Mouse (Mus musculus) heart, postnatal 0 days (tissue): ENCODE results near the gene Stac2. TPM values are rescaled to one million over a fixed set of nuclear protein-coding genes. Genes with fewer than 3 reads are reported as not detected.

Experiments used
- ATAC-seq: fragments of 200-750 bp; cut with Nextera tagmentation; 2 replicates; pipeline ENCODE4 v1.8.0; 2017; ENCODE audit warnings: low read depth, moderate number of reproducible peaks, moderate library complexity; ENCODE audit not compliant: insufficient read depth
- DNase-seq: peaks from one replicate; pipeline ENCODE4 v3.0.0-alpha.2; 2016; ENCODE audit warnings: low spot score
- H3K27ac ChIP-seq: fragments of 300-500 bp; sonication (generic); 2 replicates; pipeline ENCODE4 v1.5.1; 2014; ENCODE audit warnings: low read depth, mild to moderate bottlenecking
- H3K27me3 ChIP-seq: fragments of 300-500 bp; sonication (generic); 2 replicates; pipeline ENCODE4 v1.6.1; 2014; ENCODE audit warnings: low read length, mixed read lengths; ENCODE audit not compliant: control insufficient read depth, insufficient read depth
- H3K36me3 ChIP-seq: fragments of 300-500 bp; sonication (generic); replicated peaks from 2 replicates; pipeline ENCODE4 v1.6.1; 2014; ENCODE audit warnings: low read length, mixed read lengths; ENCODE audit not compliant: control insufficient read depth, insufficient read depth
- H3K4me1 ChIP-seq: fragments of 300-500 bp; sonication (generic); 2 replicates; pipeline ENCODE4 v1.6.1; 2014; ENCODE audit warnings: antibody characterized with exemption; ENCODE audit not compliant: control insufficient read depth, insufficient read depth
- H3K4me2 ChIP-seq: fragments of 300-500 bp; sonication (generic); 2 replicates; pipeline ENCODE4 v1.6.1; 2014; ENCODE audit warnings: low read depth, mild to moderate bottlenecking, low read length, moderate library complexity
- H3K4me3 ChIP-seq: fragments of 300-500 bp; sonication (generic); 2 replicates; pipeline ENCODE4 v1.5.1; 2014; ENCODE audit warnings: low read depth, low read length
- H3K9ac ChIP-seq: fragments of 300-500 bp; sonication (generic); replicated peaks from 2 replicates; pipeline ENCODE4 v1.6.1; 2014; ENCODE audit warnings: low read depth, low read length, mixed read lengths
- H3K9me3 ChIP-seq: fragments of 300-500 bp; sonication (generic); replicated peaks from 2 replicates; pipeline ENCODE4 v1.6.1; 2016; ENCODE audit warnings: low read length; ENCODE audit not compliant: control insufficient read depth
- CTCF ChIP-seq: IDR thresholded peaks from 2 replicates; pipeline ENCODE4 v1.5.1; 2016; ENCODE audit warnings: antibody characterized with exemption, control low read depth, low read depth
- EP300 ChIP-seq: IDR thresholded peaks from 2 replicates; pipeline ENCODE4 v1.6.1; 2016; ENCODE audit warnings: antibody characterized with exemption, low read depth
- WGBS: fragments of 180-500 bp; shearing (Covaris S2); extraction: QIAGEN DNeasy Blood & Tissue Kit; methylation state at CpG from one replicate; pipeline ENCODE4 v1.1.7; 2014; 5-methylcytosine and 5-hydroxymethylcytosine counted together
- polyA plus RNA-seq: library from polyadenylated mRNA; unstranded; fragments of >200 nt; fragmentation: Nextera tagmentation; extraction: Ambion mirVana; gene quantifications from 2 replicates; pipeline ENCODE4 v1.2.1, GENCODE M21; 2015
- total RNA-seq: library from RNA; depleted of rRNA; stranded (reverse); fragments of >200 nt; gene quantifications from 2 replicates; pipeline ENCODE4 v1.2.3, GENCODE M21; 2014; ENCODE audit warnings: low replicate concordance

Stac2 gene
- total and polyA plus RNA-seq, 2 experiments from 2014 or later = 0.04 TPM; not detected in 1

DNA sequence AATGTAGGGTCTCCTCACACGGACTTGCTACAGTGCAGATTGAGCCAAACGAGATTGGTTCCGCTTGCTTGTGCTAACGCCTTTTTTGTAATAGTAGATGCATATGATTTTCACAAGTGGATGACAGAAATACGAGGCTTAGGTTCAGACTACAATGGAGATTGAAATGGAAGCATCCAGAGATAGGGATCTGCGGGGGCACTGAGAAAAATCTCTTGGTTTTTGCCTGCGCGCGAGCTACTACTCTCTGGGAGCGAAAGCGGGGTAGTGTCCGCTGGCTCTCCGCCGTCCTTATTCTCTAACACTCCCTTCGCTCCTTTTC lies 27.1 kb downstream of the Stac2 start:
- peak overlapping the region; percentile 85 for H3K4me3 ChIP-seq
- H3K36me3 ChIP-seq = peaks cover 31% of the 10 kb centered on the region
- DNase-seq (no peak), ATAC-seq (no peak)
- no peak for TF ChIP-seq CTCF
- no peak; the same call in 1 of the 2 replicates for TF ChIP-seq EP300
- H3K27me3 ChIP-seq = no peaks in the 10 kb centered on the region
- WGBS = 7% methylated on average over 15 of the region's 15 CpGs
- peak overlapping the region; percentile 77 for H3K4me2 ChIP-seq
- H3K9me3 ChIP-seq = no peaks in the 10 kb centered on the region
- H3K9ac ChIP-seq = peak overlapping the region; percentile 98
- H3K27ac ChIP-seq = peak overlapping the region; percentile 90
- peaks cover 15% of the 10 kb centered on the region for H3K4me1 ChIP-seq

- Histone ChIP-seq H3K27me3 (no peaks in the 10 kb centered on the region), H3K4me1 (peaks cover 18% of the 10 kb centered on the region), H3K9me3 (no peaks in the 10 kb centered on the region), H3K9ac (no peak overlapping the region), H3K36me3 (peaks cover 14% of the 10 kb centered on the region), H3K4me3 (no peak overlapping the region), H3K4me2 (no peak overlapping the region), H3K27ac (no peak overlapping the region)
- 78% methylated on average over 3 of the region's 3 CpGs for WGBS
- DNase-seq (no peak), ATAC-seq (no peak)
- TF ChIP-seq EP300 (no peak), CTCF (no peak)
Observed at GRCm38 (mm10) chr11:98024516-98024915, 28.7 kb downstream of the Stac2 start.

DNA sequence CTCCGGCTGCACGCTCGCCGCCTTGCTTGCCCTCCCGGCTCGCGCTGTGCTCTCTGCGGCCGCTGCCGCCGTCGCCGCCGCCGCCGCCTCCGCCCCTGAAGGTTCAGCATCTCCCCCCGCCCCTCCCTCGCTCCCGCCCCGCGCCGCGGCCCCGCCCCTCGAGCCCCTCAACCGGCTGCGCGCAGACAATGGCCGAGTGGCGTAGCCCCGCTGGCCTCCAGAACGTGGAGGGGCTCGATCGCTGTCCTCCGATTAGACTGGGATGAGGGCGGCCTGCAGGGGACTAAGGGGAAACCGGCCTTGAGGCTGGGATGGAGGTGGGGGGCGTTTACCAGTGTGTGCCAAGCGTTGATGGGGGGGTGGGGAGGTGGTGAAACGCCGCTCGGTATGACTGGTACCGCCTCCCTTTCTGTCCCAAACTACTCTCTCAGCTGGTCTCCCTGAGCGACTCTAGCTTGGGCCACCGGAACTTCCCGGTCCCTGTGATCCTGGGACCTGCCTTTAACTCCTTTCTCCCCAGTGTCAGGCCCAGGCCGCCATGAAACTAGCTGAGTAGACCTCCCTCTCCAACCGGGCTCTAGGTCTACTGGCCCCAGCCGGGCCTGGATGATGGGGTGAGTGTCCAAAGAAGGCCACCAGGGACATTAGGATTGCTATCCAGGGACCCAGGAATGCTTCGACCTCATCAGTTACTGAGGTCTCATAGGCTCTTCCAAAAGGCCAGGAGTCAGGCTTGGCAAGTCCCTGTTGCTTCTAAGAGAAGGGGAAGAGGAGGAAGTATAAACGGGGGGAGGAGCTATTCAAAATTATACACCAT lies 30.5 kb downstream of the Stac2 start, which contains the start of gene Cacnb1:
Gene Cacnb1 (minus strand): TSS at position 480 of the 817 bp plus-strand sequence.
- TF ChIP-seq CTCF (no peak), EP300 (no peak)
- no peaks in the 10 kb centered on the region for H3K9me3 ChIP-seq
- DNase-seq (peak; percentile 58), ATAC-seq (peak; percentile 28)
- peak within 1 kb of the TSS; percentile 79 for H3K27ac ChIP-seq
- peak within 1 kb of the TSS; percentile 56 for H3K9ac ChIP-seq
- H3K4me3 ChIP-seq = peak within 1 kb of the TSS; percentile 62
- peak within 1 kb of the TSS; percentile 88 for H3K4me2 ChIP-seq
- H3K4me1 ChIP-seq = peaks cover 18% of the 10 kb centered on the region
- no peaks in the 10 kb centered on the region for H3K36me3 ChIP-seq
- H3K27me3 ChIP-seq = no peaks in the 10 kb centered on the region
- WGBS = 2% methylated on average over 40 of the region's 52 CpGs

- 0% methylated on average over 20 of the region's 23 CpGs for WGBS
- Histone ChIP-seq H3K9me3 (no peaks in the 10 kb centered on the region), H3K4me1 (peaks cover 18% of the 10 kb centered on the region), H3K27me3 (no peaks in the 10 kb centered on the region), H3K4me2 (peak overlapping the region; percentile 88), H3K36me3 (no peaks in the 10 kb centered on the region), H3K27ac (peak overlapping the region; percentile 79), H3K4me3 (peak overlapping the region; percentile 62), H3K9ac (peak overlapping the region; percentile 56)
- ATAC-seq (peak; percentile 37; the same call in 1 of the 2 replicates), DNase-seq (no peak)
- no peak for TF ChIP-seq CTCF
- TF ChIP-seq EP300 = no peak
Observed at GRCm38 (mm10) chr11:98022253-98022554, 31.1 kb downstream of the Stac2 start.

- no peak for TF ChIP-seq EP300
- no peak for TF ChIP-seq CTCF
- peak overlapping the region; percentile 88 for H3K4me2 ChIP-seq
- no peak for ATAC-seq
Observed at GRCm38 (mm10) chr11:98021565-98022252, 31.6 kb downstream of the Stac2 start.

More at GRCm38 (mm10) chr11:98021565-98022252, 31.6 kb downstream of the Stac2 start:
- Histone ChIP-seq H3K27me3 (no peaks in the 10 kb centered on the region), H3K9ac (peak overlapping the region; percentile 56), H3K4me3 (peak overlapping the region; percentile 62), H3K27ac (peak overlapping the region; percentile 79; the same call in 1 of the 2 replicates), H3K4me1 (peaks cover 18% of the 10 kb centered on the region), H3K9me3 (no peaks in the 10 kb centered on the region), H3K36me3 (no peaks in the 10 kb centered on the region)
- WGBS = 4% methylated on average over 33 of the region's 34 CpGs
- no peak for DNase-seq
